In genomic region chr6:122390720-122391119, GRCm38 (mm10) we compare ENCODE assay signal across 18 mouse cellular contexts. TPM values are rescaled to one million over a fixed set of nuclear protein-coding genes. Genes with fewer than 3 reads are reported as not detected.
A peak's percentile ranks its signal among the peaks of the same experiment; 100 is the strongest.
DNase-seq lines count a peak whose midpoint lies in the region; ATAC-seq and TF ChIP-seq lines count a peak whose summit lies in the region.
"Had no signal": no experiment of that assay in that cellular context is flagged by ENCODE, and none has a peak within 500 bp of the region (broad histone marks: within the 10 kb centered on the region; RNA-seq: fewer than 3 reads in every experiment).

No protein-coding gene starts in this region.

- no peaks in the 10 kb centered on the region for H3K36me3 ChIP-seq in heart, embryonic 12.5 days
- H3K36me3 ChIP-seq in E14TG2a.4 (ENCODE audit: insufficient read depth, low read length) = peaks cover 5% of the 10 kb centered on the region; the same call in 1 of the 2 replicates
- no peaks in the 10 kb centered on the region for H3K36me3 ChIP-seq in liver, embryonic 11.5 days (ENCODE audit: control insufficient read depth, insufficient read depth, low read length)
- H3K36me3 ChIP-seq: forebrain, embryonic 12.5 days had no signal

- peaks cover 35% of the 10 kb centered on the region for H3K4me1 ChIP-seq in heart, embryonic 12.5 days (replicated peaks)
- H3K4me1 ChIP-seq in E14TG2a.4 (replicated peaks; ENCODE audit: low read depth, low read length) = peaks cover 51% of the 10 kb centered on the region
- H3K4me1 ChIP-seq in liver, embryonic 11.5 days (replicated peaks; ENCODE audit: control insufficient read depth, insufficient read depth, low read length) = 0 out of 2 replicates have a peak, but pooled peaks cover 8% of the 10 kb centered on the region
- H3K4me1 ChIP-seq: forebrain, embryonic 12.5 days had no signal

- no peaks in the 10 kb centered on the region for H3K27me3 ChIP-seq in heart, embryonic 12.5 days (replicated peaks)
- H3K27me3 ChIP-seq in E14TG2a.4 (ENCODE audit: insufficient read depth, low read length) = peaks cover 20% of the 10 kb centered on the region
- no peaks in the 10 kb centered on the region for H3K27me3 ChIP-seq in liver, embryonic 11.5 days (replicated peaks; ENCODE audit: control insufficient read depth, insufficient read depth, low read length)
- H3K27me3 ChIP-seq: forebrain, embryonic 12.5 days had no signal

- intact Hi-C loops in left cerebral cortex, postnatal 25 days (cut with DNase I) = loop anchor here (5.0 kb wide), 1 partner anchor 138 kb away; no protein-coding TSS in a partner anchor

- no peak overlapping the region for H3K4me3 ChIP-seq in heart, embryonic 12.5 days
- H3K4me3 ChIP-seq in E14TG2a.4 (replicated peaks; ENCODE audit: low read length) = 0 out of 2 replicates have a peak overlapping the region, but pooled peaks have one; percentile 61
- H3K4me3 ChIP-seq in liver, embryonic 11.5 days (ENCODE audit: low read depth, low read length) = peak overlapping the region; percentile 55
- H3K4me3 ChIP-seq: forebrain, embryonic 12.5 days had no signal

- H3K9ac ChIP-seq in heart, embryonic 12.5 days = no peak overlapping the region
- peak overlapping the region; percentile 90 for H3K9ac ChIP-seq in liver, embryonic 11.5 days (ENCODE audit: low read depth, low read length)
- H3K9ac ChIP-seq: forebrain, embryonic 12.5 days had no signal

- DNase-seq in heart, adult 9 months (ENCODE audit: low spot score in 2 of 2) = no peak
- peak; percentile 47 for DNase-seq in MEL-GATA-1-ER (ENCODE audit: extremely low read depth, low read depth)
- peak; percentile 41 for DNase-seq in liver, embryonic 11.5 days (ENCODE audit: low spot score)
- DNase-seq in left cerebral cortex, postnatal 25 days (ENCODE audit: low spot score in 2 of 2) = no peak
- DNase-seq in T-cell, adult 2 months (ENCODE audit: low spot score) = no peak
- DNase-seq: adrenal gland, postnatal 25 days; cerebellum, adult 2 months; gastrocnemius, postnatal 10 days; heart, postnatal 10 days; kidney, postnatal 10 days; left cerebral cortex, postnatal 4 days; lung, postnatal 4 days; thymus, postnatal 4 days had no signal

- TF ChIP-seq CTCF in E14TG2a.4 (conservative IDR thresholded peaks at IDR 0.05; ENCODE audit: low read length) = no peak

- peak; percentile 58 for ATAC-seq in heart, embryonic 12.5 days (ENCODE audit: insufficient number of reproducible peaks, low FRiP score)
- peak; percentile 50 for ATAC-seq in liver, embryonic 11.5 days (replicated peaks; ENCODE audit: low FRiP score)
- ATAC-seq in activated CD4-positive, CD25-positive, alpha-beta regulatory T cell, adult 4 months = no peak
- ATAC-seq: hindbrain, embryonic 16.5 days had no signal

- H3K4me2 ChIP-seq in heart, embryonic 12.5 days = peak overlapping the region; percentile 5; the same call in 1 of the 2 replicates
- H3K4me2 ChIP-seq in liver, embryonic 11.5 days = peak overlapping the region; percentile 68
- H3K4me2 ChIP-seq: forebrain, embryonic 12.5 days had no signal

- H3K27ac ChIP-seq in heart, embryonic 12.5 days (ENCODE audit: poor library complexity, severe bottlenecking) = no peak overlapping the region
- peak overlapping the region; percentile 96 for H3K27ac ChIP-seq in liver, embryonic 11.5 days (ENCODE audit: low read depth, low read length)
- H3K27ac ChIP-seq: forebrain, embryonic 12.5 days had no signal

- H3K9me3 ChIP-seq in heart, embryonic 12.5 days (replicated peaks) = peaks cover 4% of the 10 kb centered on the region
- peaks cover 14% of the 10 kb centered on the region; the same call in 1 of the 2 replicates for H3K9me3 ChIP-seq in E14TG2a.4 (ENCODE audit: low read length)
- H3K9me3 ChIP-seq in liver, embryonic 11.5 days (ENCODE audit: control insufficient read depth, low read length) = no peaks in the 10 kb centered on the region; the same call in 1 of the 2 replicates

- WGBS in heart, embryonic 12.5 days = 29% methylated on average over 13 of the region's 13 CpGs
- WGBS in liver, embryonic 11.5 days = 44% methylated on average over 13 of the region's 13 CpGs

RNA-seq across cellular contexts. Expression of gene Phc1, which starts 50.4 kb away (rescaled TPM):
- polyA plus RNA-seq in heart, embryonic 12.5 days (2016; fragmentation: Nextera tagmentation; extraction: Ambion mirVana) = 13.7 and 14.3 TPM in 2 replicates
- polyA plus RNA-seq in liver, embryonic 11.5 days (2014; fragmentation: Nextera tagmentation; extraction: Ambion mirVana) = 12.4 and 14.7 TPM in 2 replicates
- total RNA-seq in left cerebral cortex, postnatal 25 days (2021) = 10 to 100 TPM; 56.8 to 64.7 TPM
- 1 to 10 TPM; 4.9 to 7.7 TPM for polyA plus RNA-seq in activated CD4-positive, CD25-positive, alpha-beta regulatory T cell, adult 4 months (2017; shearing (Covaris generic))

Comparison
In these comparisons a context has a peak if more than half of its experiments do, and no peak if none do; other contexts are left out.
1. DNase-seq: peak in MEL-GATA-1-ER (single experiment) and liver, embryonic 11.5 days (single experiment); none in heart, adult 9 months (0 of 2), left cerebral cortex, postnatal 25 days (0 of 2) and T-cell, adult 2 months (single experiment).